ENCODE assay signal across 38 mouse cellular contexts in genomic region chr7:43168212-43168611, GRCm38 (mm10). TPM values are rescaled to one million over a fixed set of nuclear protein-coding genes. Genes with fewer than 3 reads are reported as not detected.
"Had no signal": no experiment of that assay in that cellular context is flagged by ENCODE, and none has a peak within 500 bp of the region (broad histone marks: within the 10 kb centered on the region; RNA-seq: fewer than 3 reads in every experiment).

No protein-coding gene starts in this region.

RNA-seq across cellular contexts. Expression of gene Zfp936, which starts 54.2 kb away (rescaled TPM):
- total RNA-seq: left cerebral cortex, postnatal 14 days; left cerebral cortex, postnatal 25 days; left cerebral cortex, postnatal 36 days; left cerebral cortex, postnatal 4 days; liver, adult 2 months; megakaryocyte progenitor cell, adult 5-6 weeks; megakaryocyte, adult 5-6 weeks; megakaryocyte-erythroid progenitor cell, adult 5-6 weeks; midbrain, postnatal 0 days; monocyte, adult 5-6 weeks had no signal
- polyA plus RNA-seq: limb, embryonic 10.5 days; limb, embryonic 11.5 days; limb, embryonic 12.5 days; limb, embryonic 13.5 days; limb, embryonic 14.5 days; limb, embryonic 15.5 days; liver, adult 2 months; liver, embryonic 11.5 days; liver, embryonic 12.5 days; liver, embryonic 13.5 days; liver, embryonic 14.5 days; liver, embryonic 15.5 days; liver, embryonic 16.5 days; liver, postnatal 0 days; lung, adult 2 months; lung, embryonic 14.5 days; lung, embryonic 15.5 days; lung, embryonic 16.5 days; lung, postnatal 0 days; macrophage; midbrain, embryonic 11.5 days; midbrain, embryonic 12.5 days; midbrain, embryonic 13.5 days; midbrain, embryonic 14.5 days; midbrain, embryonic 15.5 days; midbrain, embryonic 16.5 days; midbrain, postnatal 0 days; neural tube, embryonic 11.5 days; neural tube, embryonic 12.5 days; neural tube, embryonic 13.5 days had no signal
